Mouse (Mus musculus): ENCODE measurements around the gene Zdhhc3.
A peak's percentile ranks its signal among the peaks of the same experiment; 100 is the strongest.

Gene Zdhhc3

GRCm38 (mm10) chr9:123113931-123114330 is 926 bp upstream of the Zdhhc3 start:
- DNase-seq (ENCODE audit: low spot score), result no peak

GRCm38 (mm10) chr9:123111751-123112221 is 1.2 kb downstream of the Zdhhc3 start:
- DNase-seq (ENCODE audit: low spot score), result peak; percentile 21

- no peak for DNase-seq (ENCODE audit: low spot score)
Measured at GRCm38 (mm10) chr9:123109188-123109587, 3.8 kb downstream of the Zdhhc3 start.

DNA sequence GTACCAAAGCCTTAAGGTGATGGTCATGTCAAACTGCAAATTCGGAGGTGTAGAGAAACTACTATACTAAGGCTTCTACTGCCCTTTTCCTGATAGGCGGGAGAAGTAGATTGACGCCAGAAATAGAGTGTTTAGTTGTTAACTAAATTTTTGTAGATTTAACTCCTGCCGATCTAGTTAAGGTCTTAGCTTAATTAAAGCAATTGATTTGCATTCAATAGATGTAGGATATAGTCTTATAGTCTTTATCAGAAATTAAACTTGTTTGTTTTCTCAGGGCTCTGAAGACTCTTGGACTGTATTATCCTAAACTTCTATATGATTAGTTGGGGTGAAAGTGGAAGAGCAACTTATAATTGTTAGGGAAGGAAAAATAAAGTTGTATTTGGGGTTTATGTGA is 5.8 kb downstream of the Zdhhc3 start:
- no peak for DNase-seq (ENCODE audit: low spot score)

DNA sequence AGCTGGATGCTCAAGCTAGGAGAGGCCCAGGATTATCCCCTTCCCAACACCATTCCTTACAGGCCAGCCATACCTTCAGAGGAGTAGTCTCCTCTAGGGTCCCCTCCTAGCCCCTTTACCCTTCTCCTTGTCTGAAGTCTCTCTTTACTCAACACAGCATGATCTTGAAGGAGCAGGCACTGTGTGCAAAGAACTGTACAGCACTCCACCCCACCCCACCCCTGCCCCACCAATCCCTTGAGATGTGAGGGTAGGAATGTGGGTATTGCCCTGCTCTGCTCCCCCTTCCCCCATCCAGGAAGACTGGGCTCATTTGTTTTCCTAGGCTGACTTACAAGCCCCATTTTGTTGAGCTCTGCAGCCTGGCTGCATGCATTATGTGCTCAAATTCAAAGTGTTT is 8.6 kb downstream of the Zdhhc3 start:
- no peak for DNase-seq (ENCODE audit: low spot score)

DNA sequence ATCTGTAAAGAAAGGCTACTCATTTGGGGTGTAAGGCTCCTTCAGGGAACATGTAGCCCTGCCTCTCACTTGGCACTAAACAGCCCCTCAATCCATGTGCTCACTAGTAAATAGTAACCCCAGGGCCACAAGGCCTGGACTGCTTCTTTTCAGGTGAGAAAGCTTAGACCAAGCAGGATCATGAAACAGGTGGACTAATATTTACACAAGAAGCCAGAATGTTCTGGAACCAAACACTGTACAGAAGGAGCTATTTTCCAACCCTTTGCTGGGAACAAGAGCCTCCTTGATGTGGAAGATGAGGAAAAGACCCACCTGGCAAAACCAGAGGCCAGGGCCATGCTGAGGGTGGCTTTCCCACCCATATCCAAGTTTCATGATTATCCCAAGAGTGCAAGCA is 9.6 kb downstream of the Zdhhc3 start:
- no peak for DNase-seq (ENCODE audit: low spot score)

DNA sequence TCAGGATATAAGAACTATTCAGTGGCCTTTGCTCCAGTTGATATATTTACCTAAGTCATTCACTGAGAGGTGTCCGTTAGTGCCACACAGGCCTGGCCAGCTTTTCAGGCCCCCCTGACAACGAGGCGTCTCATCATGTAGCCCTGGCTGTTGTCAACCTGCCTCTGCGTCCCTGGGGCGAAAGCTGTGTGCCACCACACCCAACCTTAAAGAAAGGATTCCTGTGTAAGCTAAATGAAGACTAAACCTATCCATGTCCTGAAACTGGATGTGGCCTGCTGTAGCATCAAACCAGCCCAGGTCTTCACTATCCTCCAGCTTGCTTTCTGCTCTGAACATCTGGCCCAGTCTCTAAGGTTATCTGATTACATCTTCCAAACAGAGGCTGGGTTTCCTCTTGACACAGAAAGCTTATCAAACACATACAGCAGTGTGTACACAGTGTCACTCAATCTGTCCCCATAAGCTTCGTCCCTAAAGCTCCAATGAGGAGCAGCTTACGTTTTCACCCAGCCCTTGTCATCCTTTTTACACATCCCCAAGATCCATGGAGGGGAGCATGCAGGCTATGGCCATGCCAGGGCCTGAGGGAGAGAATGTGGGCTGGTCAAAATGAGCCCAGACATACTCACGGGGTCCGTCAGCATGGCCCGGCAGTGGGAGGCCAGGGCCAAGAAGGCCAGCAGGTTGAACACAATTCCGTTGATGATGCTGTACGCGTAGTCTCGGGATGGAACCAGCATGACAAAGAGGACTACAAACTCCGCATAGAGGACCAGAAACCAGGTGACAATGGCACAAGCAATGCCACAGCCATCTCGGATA is 13.2 kb downstream of the Zdhhc3 start:
- no peak for DNase-seq (ENCODE audit: low spot score)

DNA sequence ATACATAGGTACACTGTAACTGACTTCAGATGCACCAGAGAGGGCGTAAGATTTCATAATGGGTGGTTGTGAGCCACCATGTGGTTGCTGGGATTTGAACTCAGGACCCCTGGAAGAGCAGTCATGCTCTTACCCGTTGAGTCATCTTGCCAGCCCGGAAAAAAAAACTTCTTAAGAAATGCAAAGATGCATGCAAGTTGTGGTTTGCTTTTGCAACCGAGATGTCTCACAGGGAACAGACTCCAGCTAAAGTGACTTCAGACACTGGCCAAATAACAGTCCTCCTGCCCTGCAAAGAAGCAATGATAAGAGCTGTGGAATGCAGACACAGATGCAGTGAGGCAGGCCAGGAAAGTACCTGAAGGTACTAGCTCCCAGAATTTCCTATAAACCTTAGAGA is 22.2 kb downstream of the Zdhhc3 start:
- DNase-seq (ENCODE audit: low spot score), result no peak

GRCm38 (mm10) chr9:123087558-123087957 is 25.4 kb downstream of the Zdhhc3 start:
- DNase-seq (ENCODE audit: low spot score), result no peak

DNA sequence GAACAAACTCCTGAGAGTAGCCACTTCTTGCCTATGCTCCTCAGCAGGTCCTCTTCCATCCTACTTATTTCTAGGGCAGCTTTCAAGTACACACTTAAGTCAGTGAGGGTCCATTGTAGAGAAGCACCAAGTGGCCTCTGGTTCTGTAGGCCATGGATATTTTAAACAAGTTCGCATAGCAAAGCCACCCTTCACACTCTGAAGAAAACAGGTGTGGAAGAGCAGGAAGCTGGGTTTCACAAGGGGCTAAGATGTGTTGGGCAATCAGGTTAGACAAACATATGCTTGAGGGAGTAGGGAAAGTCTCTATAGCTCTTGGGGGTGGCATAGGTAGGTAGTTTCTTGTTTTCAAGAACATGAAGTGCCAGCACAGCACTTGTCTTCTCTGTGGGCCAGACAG is 27.6 kb downstream of the Zdhhc3 start:
- DNase-seq (ENCODE audit: low spot score), result no peak

DNA sequence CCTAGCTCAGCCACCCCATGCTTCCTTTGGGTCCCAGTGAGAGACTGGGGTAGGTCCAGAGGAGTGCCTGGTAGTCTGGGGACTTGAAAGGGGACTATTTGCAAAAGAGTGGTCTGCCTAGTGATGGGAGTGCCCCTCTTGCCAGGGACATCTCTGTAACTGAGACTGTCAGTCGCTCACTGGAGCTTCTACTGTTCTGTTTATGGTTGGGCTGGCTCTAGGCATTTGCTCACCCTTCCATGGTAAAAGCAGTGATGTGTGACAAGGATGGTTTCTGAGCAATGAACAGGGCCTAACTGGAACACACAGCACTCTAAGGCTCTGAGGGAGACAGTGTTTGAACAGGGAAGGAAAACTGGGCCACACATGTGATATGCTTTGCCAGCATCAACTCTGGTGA is 32.2 kb downstream of the Zdhhc3 start:
- DNase-seq (ENCODE audit: low spot score), result no peak

GRCm38 (mm10) chr9:123080355-123080754 is 32.6 kb downstream of the Zdhhc3 start:
- no peak for DNase-seq (ENCODE audit: low spot score)

DNA sequence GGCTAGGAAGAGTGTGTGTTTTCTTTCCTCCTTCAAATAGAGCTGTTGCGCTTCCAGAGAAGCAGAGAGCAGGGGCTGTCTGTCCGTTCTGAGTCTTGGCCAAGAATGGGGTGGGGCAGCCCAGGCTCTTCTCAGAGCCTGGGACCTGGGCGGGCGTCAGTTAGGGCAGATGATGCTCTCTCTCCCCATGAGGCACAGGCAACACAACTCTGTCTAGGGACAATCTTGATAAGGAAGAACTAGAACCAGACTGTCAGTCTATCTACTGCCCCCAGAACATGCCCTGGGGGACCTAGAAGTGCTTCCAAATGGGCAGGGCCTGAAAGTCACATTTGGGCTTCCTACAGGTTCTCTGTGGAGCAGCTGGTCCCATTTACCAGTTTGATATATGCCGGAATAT is 33.9 kb downstream of the Zdhhc3 start:
- no peak for DNase-seq (ENCODE audit: low spot score)

DNA sequence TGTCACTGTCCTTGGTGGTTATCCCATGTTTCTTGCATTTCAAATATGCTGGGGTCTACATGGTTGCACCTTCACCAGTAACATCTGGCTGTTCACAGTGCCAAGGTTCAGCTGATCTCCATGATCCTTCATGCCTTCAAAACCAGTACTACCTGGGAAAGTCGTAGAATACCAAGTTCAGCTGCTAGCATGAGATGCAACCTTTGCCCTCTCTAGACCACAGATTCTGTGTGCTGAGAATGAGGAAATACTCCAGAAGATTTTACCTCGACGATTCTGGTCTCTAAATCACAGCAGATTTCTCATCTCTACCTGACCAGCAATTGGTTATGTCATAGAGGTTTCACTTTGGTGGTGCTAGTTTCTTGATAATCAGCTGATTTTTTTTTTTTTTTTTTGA is 52.8 kb downstream of the Zdhhc3 start:
- no peak for DNase-seq (ENCODE audit: low spot score)

DNA sequence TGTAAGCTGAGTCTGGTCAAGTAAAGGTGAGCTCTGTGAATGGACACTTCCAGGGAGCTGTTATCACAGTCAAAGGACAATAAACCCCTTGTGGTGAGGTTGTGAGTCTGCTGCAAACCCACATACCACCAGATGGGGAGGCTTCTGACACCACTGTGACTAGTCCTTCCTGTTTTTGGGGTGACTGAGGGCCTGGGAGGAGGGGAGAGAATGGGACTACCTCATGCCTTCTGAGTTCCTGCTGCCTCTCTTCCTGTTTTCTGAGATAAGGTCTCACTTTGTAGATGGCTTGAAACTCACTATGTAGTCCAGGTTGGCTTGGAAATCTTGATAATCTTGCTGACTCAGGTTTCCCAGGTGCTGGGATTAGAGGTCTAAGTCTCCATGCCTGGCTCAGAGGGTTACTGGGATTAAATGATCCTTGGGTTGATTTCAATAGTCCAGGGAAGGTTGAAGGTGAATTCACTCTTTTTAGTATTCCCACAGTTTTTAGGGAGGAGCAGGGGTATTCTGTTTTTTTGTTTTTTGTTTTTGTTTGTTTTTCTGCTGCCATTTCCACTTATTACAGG is 54.2 kb downstream of the Zdhhc3 start:
- DNase-seq (ENCODE audit: low spot score), result peak; percentile 76

- DNase-seq (ENCODE audit: low spot score), result no peak
Measured at GRCm38 (mm10) chr9:123047665-123048064, 65.3 kb downstream of the Zdhhc3 start.

- DNase-seq (ENCODE audit: low spot score), result no peak
Measured at GRCm38 (mm10) chr9:123034426-123034825, 78.6 kb downstream of the Zdhhc3 start, which contains the start of gene Tgm4. Gene Tgm4, plus strand, starts transcription at chr9:123034726.

GRCm38 (mm10) chr9:123031496-123032246 is 81.3 kb downstream of the Zdhhc3 start:
- no peak for DNase-seq (ENCODE audit: low spot score)

DNA sequence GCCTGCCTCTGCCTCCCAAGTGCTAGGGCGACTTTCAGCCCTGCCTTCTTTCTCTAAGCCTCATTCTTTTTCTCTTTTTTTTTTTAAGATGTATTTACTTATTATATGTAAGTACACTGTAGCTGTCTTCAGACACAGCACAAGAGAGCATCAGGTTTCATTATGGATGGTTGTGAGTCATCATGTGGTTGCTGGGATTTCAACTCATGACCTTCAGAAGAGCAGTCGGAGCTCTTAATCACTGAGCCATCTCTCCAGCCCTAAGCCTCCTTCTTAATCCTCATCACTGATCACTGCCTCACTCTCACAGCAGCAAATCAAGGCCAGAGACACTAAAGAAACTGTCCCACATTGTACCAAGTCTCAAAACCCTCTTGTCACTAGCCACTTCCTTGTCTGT is 88.8 kb downstream of the Zdhhc3 start:
- DNase-seq (ENCODE audit: low spot score), result no peak

GRCm38 (mm10) chr9:123021636-123022379 is 91.2 kb downstream of the Zdhhc3 start:
- DNase-seq (ENCODE audit: low spot score), result no peak

DNA sequence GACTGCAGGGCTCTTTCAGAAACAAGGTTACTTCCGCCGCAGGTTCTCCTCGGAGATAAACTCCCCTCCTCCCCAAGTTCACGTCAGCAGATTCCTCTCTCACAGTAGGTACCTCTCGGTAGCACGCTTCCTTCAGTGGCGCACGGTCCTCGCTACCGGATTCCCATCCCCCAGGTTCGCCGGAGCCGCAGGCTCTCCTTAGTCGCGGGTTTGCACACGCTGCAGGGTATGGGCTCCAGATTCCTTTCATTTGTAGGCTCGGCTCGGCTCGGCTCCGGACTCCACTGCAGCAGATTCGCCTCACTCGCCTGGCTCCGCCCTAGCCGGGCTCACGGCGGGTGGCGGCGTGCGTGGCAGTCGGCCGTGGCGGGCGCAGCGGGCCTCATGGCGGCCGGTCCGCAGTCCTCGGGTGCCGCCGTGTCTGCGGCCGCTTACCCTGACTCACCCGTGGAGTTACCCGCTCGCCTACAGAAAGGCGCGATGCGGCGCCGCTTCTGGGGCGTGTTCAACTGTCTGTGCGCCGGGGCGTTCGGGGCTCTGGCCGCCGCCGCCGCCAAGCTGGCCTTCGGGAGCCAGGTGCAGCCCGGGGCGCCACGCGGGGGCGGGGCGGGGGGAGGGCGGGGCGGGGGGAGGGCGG is 91.9 kb downstream of the Zdhhc3 start, which contains the start of gene Tmem42:
Tmem42 (plus strand) TSS at position 332 of the 637 bp plus-strand sequence.
- peak; percentile 87 for DNase-seq (ENCODE audit: low spot score)

Data from T-cell, adult 2 months (primary cell).